Mouse (Mus musculus) kidney, postnatal 14 days (tissue): ENCODE results near the gene Myh11.

Experiments
- DNase-seq: peaks from one replicate; pipeline ENCODE4 v3.0.0; 2022; ENCODE audit warnings: mixed read lengths

Myh11 gene

GRCm38 (mm10) chr16:14265203-14265920 lies 25.8 kb downstream of the Myh11 start:
- DNase-seq, result no peak

- no peak for DNase-seq
Observed at GRCm38 (mm10) chr16:14264504-14264903, 26.7 kb downstream of the Myh11 start.

GRCm38 (mm10) chr16:14263241-14263640 lies 27.9 kb downstream of the Myh11 start:
- DNase-seq, result no peak

DNA sequence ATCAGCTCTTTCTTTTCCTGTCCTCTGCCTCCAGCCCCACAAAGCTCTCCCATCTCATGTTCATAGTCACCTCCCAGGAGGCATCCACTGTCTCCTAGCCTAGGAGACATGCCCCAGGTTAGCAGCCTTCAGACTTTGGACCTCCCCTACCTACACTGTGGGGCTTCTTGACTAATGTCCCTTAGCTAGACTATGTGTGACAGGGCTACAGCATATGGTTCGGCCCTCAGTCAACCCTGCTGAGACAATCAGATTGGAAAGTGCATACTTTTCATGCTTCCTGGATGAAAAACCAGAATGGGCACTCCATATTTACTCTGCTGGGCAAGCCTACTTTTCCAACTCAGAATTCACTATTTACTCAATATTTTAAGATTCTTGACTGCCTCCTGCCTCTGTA lies 28.8 kb downstream of the Myh11 start:
- DNase-seq, result no peak

DNA sequence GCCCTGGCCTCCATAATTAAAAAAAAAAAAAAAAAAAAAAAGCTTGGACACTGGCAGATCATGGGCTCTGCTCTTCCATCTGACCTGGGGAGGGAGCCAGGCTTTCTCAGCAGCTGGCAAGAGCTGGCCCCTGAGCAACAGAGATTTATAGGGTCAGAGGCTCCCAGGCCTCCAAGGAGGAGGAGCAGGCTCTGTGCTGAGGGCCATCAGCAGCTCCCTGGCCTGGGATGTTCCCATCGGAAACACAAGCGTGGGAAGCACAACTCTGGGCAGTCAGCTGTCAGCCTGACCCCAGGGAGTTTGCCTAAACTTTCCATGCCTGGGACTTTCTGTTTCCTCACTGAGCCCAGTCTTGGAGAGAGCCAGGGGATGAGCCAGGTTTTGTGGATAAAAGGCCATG lies 32.3 kb downstream of the Myh11 start:
- peak; percentile 56 for DNase-seq

DNA sequence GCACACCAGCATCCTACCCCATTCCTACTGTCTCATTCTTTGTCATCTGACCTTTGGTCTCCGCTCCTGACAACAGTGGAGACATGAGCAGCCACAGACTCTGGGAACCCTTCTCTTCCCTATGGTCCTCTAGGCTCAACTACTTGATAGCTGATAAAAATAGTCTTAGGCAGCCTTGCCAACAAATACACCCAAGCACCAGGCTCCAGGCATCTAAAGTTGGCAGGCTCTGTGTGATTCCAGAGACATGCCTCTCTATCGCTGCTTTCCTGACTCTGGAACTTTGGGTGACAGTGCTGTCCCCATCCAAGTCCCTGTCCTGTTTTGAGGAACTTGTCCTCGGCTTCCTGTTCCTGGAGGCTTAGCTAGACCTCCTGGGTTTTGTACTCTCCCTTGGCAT lies 37.6 kb downstream of the Myh11 start:
- DNase-seq, result no peak

DNA sequence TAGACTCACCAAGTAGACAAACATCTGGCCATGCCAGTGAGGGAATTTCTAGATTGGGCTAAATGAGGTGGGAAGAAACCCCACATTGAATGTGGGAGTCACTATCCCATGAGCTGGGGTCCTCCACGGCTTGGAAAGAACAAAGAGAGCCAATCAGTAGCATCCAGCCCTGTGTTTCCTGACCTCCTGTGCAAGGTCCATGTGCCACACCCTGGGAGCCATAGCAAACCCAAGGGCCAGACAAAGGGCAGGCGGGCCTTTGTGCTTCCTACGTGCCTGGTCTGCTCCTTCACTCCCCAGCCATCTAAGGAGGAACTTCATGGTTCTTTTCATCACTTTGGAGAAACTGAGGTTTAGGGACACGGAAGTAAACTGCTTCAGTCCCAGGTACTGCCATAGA lies 38.3 kb downstream of the Myh11 start:
- no peak for DNase-seq

GRCm38 (mm10) chr16:14249913-14250312 lies 41.3 kb downstream of the Myh11 start:
- no peak for DNase-seq

DNA sequence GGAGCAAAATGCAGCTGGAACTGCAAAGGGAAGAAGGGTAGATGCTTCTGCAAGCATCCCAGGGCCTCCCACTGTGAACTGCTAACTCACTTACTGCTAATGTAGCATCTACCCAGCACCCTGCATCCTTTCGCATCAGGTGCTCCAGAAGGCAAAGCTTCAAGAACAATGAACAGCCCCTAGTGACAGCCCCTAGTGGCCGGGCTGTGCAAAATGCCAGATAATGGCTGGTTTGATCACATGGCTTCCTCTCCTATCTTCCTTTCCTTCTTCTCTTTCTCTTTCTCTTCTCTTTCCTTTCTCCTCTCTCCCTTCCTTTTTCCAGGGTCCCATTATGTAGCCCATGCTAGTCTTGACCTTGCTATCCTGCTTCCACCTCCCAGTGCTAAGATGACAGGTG lies 48.6 kb downstream of the Myh11 start:
- no peak for DNase-seq

- peak; percentile 12 for DNase-seq
Observed at GRCm38 (mm10) chr16:14242059-14242458, 49.1 kb downstream of the Myh11 start.

DNA sequence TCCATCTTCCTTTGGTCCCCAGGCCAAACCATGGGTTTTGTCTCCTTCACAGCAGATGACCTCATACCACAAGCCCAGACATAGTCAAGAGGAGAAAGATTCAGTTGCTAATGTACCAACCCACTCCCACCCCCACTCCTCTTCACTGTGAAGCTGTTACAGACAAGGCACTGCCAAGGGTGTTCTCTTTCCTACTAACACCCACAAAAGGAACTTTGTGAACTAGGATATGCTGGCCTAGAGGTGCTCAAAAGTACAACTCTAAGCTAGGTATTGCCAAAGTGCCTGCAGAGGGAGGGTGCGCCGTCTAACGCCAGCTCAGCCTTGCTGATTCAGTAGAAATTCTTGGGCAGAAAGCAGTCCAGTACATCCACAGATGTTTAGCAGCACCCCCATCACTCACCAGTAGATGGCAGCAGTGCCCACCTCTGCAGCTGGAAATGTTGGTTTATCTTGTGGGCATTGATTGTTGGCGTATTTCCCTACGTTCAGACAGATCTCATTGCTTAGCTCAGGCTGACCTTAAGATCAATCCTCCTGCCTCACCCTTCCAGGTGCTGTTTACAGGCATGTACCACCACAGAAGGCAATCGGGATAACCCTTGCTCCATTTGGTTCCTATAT lies 54.0 kb downstream of the Myh11 start:
- DNase-seq, result peak; percentile 81

DNA sequence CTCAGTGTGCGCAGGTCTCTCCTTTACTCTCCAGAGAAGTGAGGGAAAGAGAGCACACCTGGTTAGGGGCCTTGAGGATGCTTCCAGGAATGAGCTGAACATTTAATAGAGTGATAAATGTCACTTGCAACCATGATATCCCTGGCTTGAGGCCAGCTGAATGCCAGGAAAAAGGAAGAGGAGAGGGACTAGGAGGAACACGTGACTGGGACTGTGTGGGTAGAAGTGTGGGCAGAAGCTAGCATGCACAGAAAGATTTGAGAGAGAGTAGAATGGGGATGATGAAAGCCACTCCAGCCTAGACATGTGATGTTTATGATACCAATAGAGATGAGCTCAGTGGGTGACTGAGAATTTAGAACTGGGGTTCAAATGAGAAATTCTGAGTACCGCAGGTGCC lies 76.0 kb downstream of the Myh11 start:
- DNase-seq, result no peak

GRCm38 (mm10) chr16:14198798-14199197 lies 92.4 kb downstream of the Myh11 start:
- no peak for DNase-seq

DNA sequence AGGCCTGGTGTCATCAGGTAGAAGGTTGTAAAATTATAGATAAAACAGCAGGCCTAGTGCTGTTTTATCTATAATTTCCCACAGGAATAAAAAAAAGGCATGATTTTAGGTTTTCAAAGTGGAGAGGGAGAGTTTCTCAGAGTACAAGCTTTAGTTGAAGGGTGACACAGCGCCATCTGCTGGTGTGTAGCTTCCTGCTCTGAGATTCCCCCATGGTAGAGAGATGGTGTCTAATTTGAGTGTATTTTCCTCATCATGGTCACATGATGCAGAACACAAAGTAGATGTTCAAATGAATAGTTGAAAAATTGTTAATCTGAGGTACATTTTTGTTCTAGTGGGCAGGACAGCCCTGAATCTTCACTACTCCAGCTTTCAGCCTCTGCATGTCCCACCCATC lies 95.7 kb downstream of the Myh11 start:
- DNase-seq, result peak; percentile 60

GRCm38 (mm10) chr16:14194164-14194950 lies 96.8 kb downstream of the Myh11 start:
- DNase-seq, result peak; percentile 15

DNA sequence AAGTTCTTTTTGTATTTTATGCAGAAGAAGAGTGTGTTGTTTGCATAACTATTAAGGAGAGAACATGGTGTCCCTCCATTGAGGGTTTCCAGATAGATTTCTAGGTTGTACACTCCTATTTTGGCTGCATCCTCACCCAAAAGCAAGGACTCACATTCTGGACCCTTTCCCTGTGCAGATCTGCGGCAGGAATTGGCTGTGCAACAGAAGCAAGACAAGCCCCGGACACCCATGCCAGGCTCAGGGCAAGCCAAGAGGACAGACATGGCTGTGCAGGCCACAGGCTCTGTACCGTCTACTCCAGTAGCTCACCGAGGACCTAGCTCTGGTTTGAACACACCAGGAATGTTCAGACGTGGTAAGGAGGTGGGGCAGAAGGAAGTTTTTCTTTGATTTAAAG lies 105.7 kb downstream of the Myh11 start:
- no peak for DNase-seq

- no peak for DNase-seq
Observed at GRCm38 (mm10) chr16:14183856-14184255, 107.3 kb downstream of the Myh11 start.

GRCm38 (mm10) chr16:14182360-14182759 lies 108.8 kb downstream of the Myh11 start:
- no peak for DNase-seq

- DNase-seq, result no peak
Observed at GRCm38 (mm10) chr16:14180163-14180733, 110.9 kb downstream of the Myh11 start.

- no peak for DNase-seq
Observed at GRCm38 (mm10) chr16:14178041-14178440, 113.1 kb downstream of the Myh11 start.

GRCm38 (mm10) chr16:14169706-14170105 lies 121.5 kb downstream of the Myh11 start:
- DNase-seq, result no peak

DNA sequence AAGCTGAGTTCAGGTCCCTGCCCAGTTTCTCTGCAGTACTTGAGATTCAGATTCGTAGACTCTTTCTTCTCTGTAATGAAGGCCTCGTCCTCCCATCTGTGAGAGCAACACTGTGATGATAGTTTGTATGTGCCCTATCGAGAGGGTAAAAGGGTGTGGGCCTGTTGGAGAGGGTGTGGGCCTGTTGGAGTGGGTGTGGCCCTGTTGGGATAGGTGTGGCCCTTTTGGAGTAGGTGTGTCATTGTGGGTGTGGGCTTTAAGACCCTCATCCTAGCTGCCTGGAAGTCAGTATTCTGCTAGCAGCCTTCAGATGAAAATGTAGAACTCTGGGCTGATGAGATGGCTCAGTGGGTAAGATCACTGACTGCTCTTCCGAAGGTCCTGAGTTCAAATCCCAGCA lies 124.7 kb downstream of the Myh11 start:
- DNase-seq, result no peak

DNA sequence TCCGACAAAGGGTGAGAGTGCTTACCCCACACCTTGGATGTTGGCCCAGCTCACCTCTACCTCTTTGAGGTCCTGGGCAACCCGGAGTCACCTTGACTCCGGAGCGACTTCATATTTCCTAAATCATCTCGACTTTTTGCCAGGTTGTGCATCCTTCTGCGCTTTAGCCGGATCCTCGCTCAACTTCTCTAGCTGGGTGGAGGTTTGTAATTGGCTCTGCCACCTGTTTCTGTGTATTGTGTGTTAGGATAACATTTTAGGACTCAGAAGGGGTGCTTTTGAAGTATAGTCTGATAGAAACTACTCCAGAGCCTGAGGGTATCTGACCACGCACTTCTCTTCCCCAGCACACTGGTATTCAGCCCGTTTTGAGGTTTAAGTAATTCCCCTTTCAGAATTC lies 127.4 kb downstream of the Myh11 start:
- DNase-seq, result no peak

GRCm38 (mm10) chr16:14162988-14163416 lies 128.2 kb downstream of the Myh11 start, which contains the start of the genes Nde1 and Marf1:
Gene Nde1, plus strand, starts transcription at chr16:14163275.
Gene Marf1, minus strand, starts transcription at chr16:14163351.
- peak; percentile 95 for DNase-seq
